Mouse (Mus musculus) heart, embryonic 15.5 days (tissue): Measurements from ENCODE around the gene Klhdc7b. TPM values are rescaled to one million over a fixed set of nuclear protein-coding genes. Genes with fewer than 3 reads are reported as not detected.

Experiments used
- ATAC-seq: fragments of 200-750 bp; cut with Nextera tagmentation; replicated peaks from 2 replicates; pipeline ENCODE4 v1.8.0; 2017; ENCODE audit warnings: low read depth, moderate TSS enrichment; ENCODE audit not compliant: insufficient number of reproducible peaks, insufficient read depth, low FRiP score
- H3K27ac ChIP-seq: fragments of 300-500 bp; sonication (generic); 2 replicates; pipeline ENCODE4 v1.5.1; 2015; ENCODE audit warnings: mild to moderate bottlenecking, inconsistent platforms
- H3K27me3 ChIP-seq: fragments of 300-500 bp; sonication (generic); 2 replicates; pipeline ENCODE4 v1.6.1; 2015; ENCODE audit warnings: inconsistent platforms
- H3K36me3 ChIP-seq: fragments of 300-500 bp; sonication (generic); 2 replicates; pipeline ENCODE4 v1.6.1; 2015; ENCODE audit warnings: mild to moderate bottlenecking, inconsistent platforms
- H3K4me1 ChIP-seq: fragments of 300-500 bp; sonication (generic); replicated peaks from 2 replicates; pipeline ENCODE4 v1.6.1; 2015; ENCODE audit warnings: inconsistent platforms
- H3K4me2 ChIP-seq: fragments of 300-500 bp; sonication (generic); 2 replicates; pipeline ENCODE4 v1.6.1; 2015; ENCODE audit warnings: inconsistent platforms, mild to moderate bottlenecking, moderate library complexity
- H3K4me3 ChIP-seq: fragments of 300-500 bp; sonication (generic); 2 replicates; pipeline ENCODE4 v1.5.1; 2015; ENCODE audit warnings: mild to moderate bottlenecking, inconsistent platforms
- H3K9ac ChIP-seq: fragments of 300-500 bp; sonication (generic); 2 replicates; pipeline ENCODE4 v1.6.1; 2015; ENCODE audit warnings: mild to moderate bottlenecking, inconsistent platforms
- H3K9me3 ChIP-seq: fragments of 300-500 bp; sonication (generic); replicated peaks from 2 replicates; pipeline ENCODE4 v1.6.1; 2016; ENCODE audit warnings: inconsistent platforms
- WGBS: fragments of 180-500 bp; shearing (Covaris S2); methylation state at CpG from one replicate; pipeline ENCODE4 v1.1.7; 2015; ENCODE audit warnings: mixed read lengths; 5-methylcytosine and 5-hydroxymethylcytosine counted together
- polyA plus RNA-seq: library from polyadenylated mRNA; unstranded; fragments of >200 nt; fragmentation: Nextera tagmentation; extraction: Ambion mirVana; gene quantifications from 2 replicates; pipeline ENCODE4 v1.2.1, GENCODE M21; 2015

Klhdc7b gene
- polyA plus RNA-seq, 1 experiment from 2014 or later = not detected

GRCm38 (mm10) chr15:89374801-89375534, 9.7 kb upstream of the Klhdc7b start:
- no peak overlapping the region for H3K9ac ChIP-seq
- H3K36me3 ChIP-seq = peaks cover 25% of the 10 kb centered on the region
- H3K4me3 ChIP-seq = no peak overlapping the region

GRCm38 (mm10) chr15:89376040-89376439, 8.7 kb upstream of the Klhdc7b start:
- Histone ChIP-seq H3K27ac (no peak overlapping the region), H3K4me2 (no peak overlapping the region), H3K9ac (no peak overlapping the region), H3K4me3 (no peak overlapping the region), H3K36me3 (peaks cover 16% of the 10 kb centered on the region), H3K27me3 (peaks cover 50% of the 10 kb centered on the region), H3K9me3 (no peaks in the 10 kb centered on the region), H3K4me1 (peaks cover 42% of the 10 kb centered on the region)
- 72% methylated on average over 7 of the region's 7 CpGs for WGBS
- no peak for ATAC-seq

More at GRCm38 (mm10) chr15:89374801-89375534, 9.7 kb upstream of the Klhdc7b start:
- no peak overlapping the region for H3K4me2 ChIP-seq
- ATAC-seq = no peak
- peaks cover 39% of the 10 kb centered on the region for H3K27me3 ChIP-seq
- no peaks in the 10 kb centered on the region for H3K9me3 ChIP-seq
- H3K27ac ChIP-seq = no peak overlapping the region
- H3K4me1 ChIP-seq = peaks cover 42% of the 10 kb centered on the region
- WGBS = 90% methylated on average over 17 of the region's 17 CpGs

- peaks cover 42% of the 10 kb centered on the region for H3K4me1 ChIP-seq
- no peak within 1 kb of the TSS for H3K9ac ChIP-seq
- ATAC-seq = no peak
- peaks cover 7% of the 10 kb centered on the region for H3K36me3 ChIP-seq
- H3K27me3 ChIP-seq = peaks cover 56% of the 10 kb centered on the region
- peak within 1 kb of the TSS; percentile 25; the same call in 1 of the 2 replicates for H3K4me2 ChIP-seq
- H3K4me3 ChIP-seq = no peak within 1 kb of the TSS
- no peaks in the 10 kb centered on the region for H3K9me3 ChIP-seq
- WGBS = 28% methylated on average over 16 of the region's 16 CpGs
- H3K27ac ChIP-seq = no peak within 1 kb of the TSS
Observed at GRCm38 (mm10) chr15:89376957-89377356, 7.8 kb upstream of the Klhdc7b start, which contains the start of gene Tymp. Gene Tymp, minus strand, starts transcription at chr15:89377039.

GRCm38 (mm10) chr15:89377362-89377761, 7.4 kb upstream of the Klhdc7b start:
- ATAC-seq = no peak
- no peaks in the 10 kb centered on the region for H3K9me3 ChIP-seq
- H3K9ac ChIP-seq = no peak overlapping the region
- H3K4me2 ChIP-seq = peak overlapping the region; percentile 25; the same call in 1 of the 2 replicates
- WGBS = 7% methylated on average over 18 of the region's 18 CpGs
- no peak overlapping the region for H3K27ac ChIP-seq
- no peak overlapping the region for H3K4me3 ChIP-seq
- H3K36me3 ChIP-seq = peaks cover 3% of the 10 kb centered on the region
- H3K27me3 ChIP-seq = peaks cover 59% of the 10 kb centered on the region
- H3K4me1 ChIP-seq = peaks cover 40% of the 10 kb centered on the region

- H3K27ac ChIP-seq = no peak overlapping the region
- peak overlapping the region; percentile 89 for H3K4me2 ChIP-seq
- peaks cover 64% of the 10 kb centered on the region for H3K27me3 ChIP-seq
- peaks cover 32% of the 10 kb centered on the region for H3K4me1 ChIP-seq
- no peaks in the 10 kb centered on the region for H3K36me3 ChIP-seq
- H3K9ac ChIP-seq = peak overlapping the region; percentile 57
- 12% methylated on average over 46 of the region's 46 CpGs for WGBS
- no peak for ATAC-seq
- H3K4me3 ChIP-seq = peak overlapping the region; percentile 44
- no peaks in the 10 kb centered on the region for H3K9me3 ChIP-seq
Observed at GRCm38 (mm10) chr15:89377938-89378828, 6.5 kb upstream of the Klhdc7b start.

- no peak within 1 kb of the TSS for H3K27ac ChIP-seq
- H3K9me3 ChIP-seq = no peaks in the 10 kb centered on the region
- peak within 1 kb of the TSS; percentile 57 for H3K9ac ChIP-seq
- no peaks in the 10 kb centered on the region for H3K36me3 ChIP-seq
- peak within 1 kb of the TSS; percentile 44 for H3K4me3 ChIP-seq
- no peak for ATAC-seq
- WGBS = under 1% methylated on average over 33 of the region's 33 CpGs
- peaks cover 29% of the 10 kb centered on the region for H3K4me1 ChIP-seq
- H3K27me3 ChIP-seq = peaks cover 64% of the 10 kb centered on the region
- peak within 1 kb of the TSS; percentile 89 for H3K4me2 ChIP-seq
Observed at GRCm38 (mm10) chr15:89378831-89379401, 5.8 kb upstream of the Klhdc7b start, which contains the start of gene Odf3b. Gene Odf3b, minus strand, starts transcription at chr15:89379282.

GRCm38 (mm10) chr15:89379429-89379828, 5.3 kb upstream of the Klhdc7b start:
- no peak for ATAC-seq
- 7% methylated on average over 10 of the region's 10 CpGs for WGBS
- Histone ChIP-seq H3K4me3 (peak overlapping the region; percentile 44), H3K27ac (no peak overlapping the region), H3K4me1 (peaks cover 25% of the 10 kb centered on the region), H3K9me3 (no peaks in the 10 kb centered on the region), H3K4me2 (peak overlapping the region; percentile 89), H3K36me3 (no peaks in the 10 kb centered on the region), H3K27me3 (peaks cover 64% of the 10 kb centered on the region), H3K9ac (no peak overlapping the region)

- Histone ChIP-seq H3K4me1 (no peaks in the 10 kb centered on the region), H3K27me3 (peaks cover 21% of the 10 kb centered on the region), H3K36me3 (no peaks in the 10 kb centered on the region), H3K9ac (no peak overlapping the region), H3K9me3 (no peaks in the 10 kb centered on the region), H3K4me3 (no peak overlapping the region), H3K4me2 (no peak overlapping the region), H3K27ac (no peak overlapping the region)
- 31% methylated on average over 12 of the region's 12 CpGs for WGBS
- ATAC-seq = no peak
Observed at GRCm38 (mm10) chr15:89387127-89387526, 2.4 kb downstream of the Klhdc7b start.

- 89% methylated on average over 10 of the region's 10 CpGs for WGBS
- peaks cover 11% of the 10 kb centered on the region; the same call in 1 of the 2 replicates for H3K27me3 ChIP-seq
Observed at GRCm38 (mm10) chr15:89390081-89390480, 5.4 kb downstream of the Klhdc7b start.

GRCm38 (mm10) chr15:89396883-89397282, 12.2 kb downstream of the Klhdc7b start:
- Histone ChIP-seq H3K9ac (no peak overlapping the region), H3K9me3 (no peaks in the 10 kb centered on the region), H3K4me3 (no peak overlapping the region), H3K36me3 (no peaks in the 10 kb centered on the region), H3K4me1 (no peaks in the 10 kb centered on the region), H3K27me3 (no peaks in the 10 kb centered on the region), H3K27ac (no peak overlapping the region), H3K4me2 (no peak overlapping the region)
- 78% methylated on average over 4 of the region's 4 CpGs for WGBS
- ATAC-seq = no peak

More at GRCm38 (mm10) chr15:89390081-89390480, 5.4 kb downstream of the Klhdc7b start:
- Histone ChIP-seq H3K4me1 (no peaks in the 10 kb centered on the region), H3K4me2 (no peak overlapping the region), H3K36me3 (no peaks in the 10 kb centered on the region), H3K9me3 (no peaks in the 10 kb centered on the region), H3K4me3 (no peak overlapping the region), H3K9ac (no peak overlapping the region), H3K27ac (no peak overlapping the region)
- no peak for ATAC-seq

GRCm38 (mm10) chr15:89398146-89398545, 13.4 kb downstream of the Klhdc7b start:
- ATAC-seq = no peak
- WGBS = 73% methylated on average over 2 of the region's 2 CpGs
- H3K36me3 ChIP-seq = no peaks in the 10 kb centered on the region
- H3K9ac ChIP-seq = no peak overlapping the region
- no peaks in the 10 kb centered on the region for H3K27me3 ChIP-seq
- H3K4me2 ChIP-seq = no peak overlapping the region
- no peak overlapping the region for H3K27ac ChIP-seq
- no peak overlapping the region for H3K4me3 ChIP-seq
- no peaks in the 10 kb centered on the region for H3K4me1 ChIP-seq
- no peaks in the 10 kb centered on the region for H3K9me3 ChIP-seq
